Mouse (Mus musculus): ENCODE results near the gene Zfp446.

GRCm38 (mm10) chr7:12998851-12999250 is 21.2 kb downstream of the Zfp446 start, which contains the start of gene Trim28:
- no peak for TF ChIP-seq CTCF (IDR thresholded peaks at IDR 0.05; ENCODE audit: control insufficient read depth, insufficient read depth, insufficient replicate concordance, low read depth, low read length)
- no peak for TF ChIP-seq POLR2A (IDR thresholded peaks at IDR 0.05; ENCODE audit: control insufficient read depth, low read depth, low read length)
